Mouse (Mus musculus): Measurements from ENCODE around the gene Dusp1.

DNA sequence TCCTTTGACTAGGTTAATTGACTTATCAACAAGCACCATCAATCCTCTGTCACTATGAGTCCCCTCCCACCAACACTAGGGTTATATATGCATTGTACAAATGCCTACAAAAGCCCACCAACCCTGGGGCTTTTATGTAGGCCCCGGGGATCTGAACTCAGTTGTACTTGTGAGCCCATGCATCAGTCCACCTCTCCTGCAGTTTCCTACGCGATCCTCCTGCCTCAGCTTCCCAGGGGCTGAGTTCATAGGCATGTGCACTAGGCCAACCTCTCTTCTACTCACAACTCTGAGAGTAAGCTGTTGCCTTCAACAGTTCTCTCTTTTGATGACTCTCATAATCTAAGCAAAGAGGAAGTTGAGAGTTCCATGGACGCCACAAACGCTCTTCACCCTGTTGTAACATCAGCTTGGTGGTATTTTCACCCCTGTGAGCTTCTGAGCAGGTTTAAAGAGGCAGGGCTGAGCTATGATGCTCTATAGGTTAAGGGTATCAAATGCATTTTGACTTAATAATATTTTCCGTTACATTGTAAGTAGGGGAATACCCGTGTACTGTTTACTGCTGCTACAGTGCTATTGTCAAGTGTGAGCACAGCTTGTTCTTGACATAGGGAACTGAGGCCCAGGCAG lies 30.4 kb downstream of the Dusp1 start:
- TF ChIP-seq CTCF (IDR thresholded peaks at IDR 0.05; ENCODE audit: low read depth, low read length) (no peak), GATA1 (IDR thresholded peaks at IDR 0.05; ENCODE audit: borderline replicate concordance, low read length) (no peak), TAL1 (conservative IDR thresholded peaks at IDR 0.05; ENCODE audit: low read depth, low read length) (no peak)
